Mouse (Mus musculus): ENCODE data around the gene Riox2.

- TF ChIP-seq POLR2A (IDR thresholded peaks at IDR 0.05; ENCODE audit: insufficient read depth, low read depth, low read length) (no peak), CTCF (IDR thresholded peaks at IDR 0.05; ENCODE audit: insufficient read depth, low read depth, low read length) (no peak)
Measured at GRCm38 (mm10) chr16:59526939-59527338, 55.4 kb downstream of the Riox2 start.
